Mouse (Mus musculus): Measurements from ENCODE around the gene Prpf4b. TPM values are rescaled to one million over a fixed set of nuclear protein-coding genes. Genes with fewer than 3 reads are reported as not detected.

Prpf4b gene
- polyA plus RNA-seq, 1 experiment from 2014 or later, result 62.5 TPM

Other genes with a start within 250 kb of the Prpf4b start
- 1.9 and 2.5 TPM in 2 replicates for gene Pxdc1, start 221.8 kb upstream of the Prpf4b start, polyA plus RNA-seq (2016; fragmentation: Nextera tagmentation; extraction: Ambion mirVana)
- 0.11 TPM in 1 of 2 replicates, not detected in the other for gene Fam50b, start 140.5 kb upstream of the Prpf4b start, polyA plus RNA-seq (2016; fragmentation: Nextera tagmentation; extraction: Ambion mirVana)
- 0.70 and 1.3 TPM in 2 replicates for gene Fam217a, start 49.0 kb downstream of the Prpf4b start, polyA plus RNA-seq (2016; fragmentation: Nextera tagmentation; extraction: Ambion mirVana)
- not detected in 2 replicates for gene 4933417A18Rik, start 49.1 kb downstream of the Prpf4b start, polyA plus RNA-seq (2016; fragmentation: Nextera tagmentation; extraction: Ambion mirVana)
- 0.15 TPM in 1 of 2 replicates, not detected in the other for gene Eci3, start 88.5 kb downstream of the Prpf4b start, polyA plus RNA-seq (2016; fragmentation: Nextera tagmentation; extraction: Ambion mirVana)
- gene Eci2, start 151.8 kb downstream of the Prpf4b start, polyA plus RNA-seq (2016; fragmentation: Nextera tagmentation; extraction: Ambion mirVana), result 96.6 and 115 TPM in 2 replicates

Data from limb, embryonic 10.5 days (tissue).